Mouse (Mus musculus): Measurements from ENCODE around the gene Gucd1. TPM values are rescaled to one million over a fixed set of nuclear protein-coding genes. Genes with fewer than 3 reads are reported as not detected.
A peak's percentile ranks its signal among the peaks of the same experiment; 100 is the strongest.
"Not testable (repeated sequence)": the region's sequence is repeated elsewhere in the genome, so short reads cannot be mapped to it uniquely, and the experiment has no call there.

Gucd1 gene
- polyA plus RNA-seq, 1 experiment from 2014 or later: 80.9 TPM

DNA sequence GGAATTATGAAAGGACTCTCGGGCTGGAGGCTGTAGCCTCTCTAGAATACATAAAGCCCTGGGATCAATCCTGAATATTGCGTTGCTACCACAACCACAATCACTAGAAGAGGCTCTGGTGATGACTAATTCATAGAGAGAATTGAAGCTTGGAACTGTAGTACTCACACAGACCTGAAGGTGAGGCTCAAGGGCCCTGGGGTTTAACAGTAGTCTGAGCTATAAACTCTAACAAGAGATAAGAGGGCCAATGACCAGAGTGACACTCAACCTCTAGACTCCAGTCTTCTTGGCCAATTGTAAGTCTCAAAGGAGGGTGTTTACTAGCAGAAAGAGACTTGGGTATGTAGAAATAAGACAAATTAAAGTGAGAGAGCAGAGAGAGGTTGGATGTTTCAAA is 127.6 kb downstream of the Gucd1 start:
- Histone ChIP-seq H3K36me3 (ENCODE audit: control insufficient read depth, insufficient read depth) (no peaks in the 10 kb centered on the region), H3K4me2 (replicated peaks; ENCODE audit: low read depth) (no peak overlapping the region), H3K27me3 (replicated peaks; ENCODE audit: control insufficient read depth, insufficient read depth, low read length) (no peaks in the 10 kb centered on the region), H3K9ac (ENCODE audit: low read depth, low read length) (no peak overlapping the region), H3K4me3 (ENCODE audit: low read depth, low read length) (no peak overlapping the region), H3K4me1 (replicated peaks; ENCODE audit: control insufficient read depth, insufficient read depth, low read length) (0 out of 2 replicates have a peak, but pooled peaks cover 4% of the 10 kb centered on the region), H3K9me3 (ENCODE audit: control insufficient read depth) (0 out of 2 replicates have a peak, but pooled peaks cover 3% of the 10 kb centered on the region), H3K27ac (ENCODE audit: low read depth, low read length) (no peak overlapping the region)
- ATAC-seq: 0 out of 2 replicates have a peak, but pooled peaks have one; percentile 53
- 82% methylated on average over 2 of the region's 2 CpGs for WGBS
- TF ChIP-seq CTCF (IDR thresholded peaks at IDR 0.05; ENCODE audit: low read depth): peak; percentile 75

GRCm38 (mm10) chr10:75378688-75379087 is 139.1 kb downstream of the Gucd1 start:
- no peak overlapping the region for H3K4me2 ChIP-seq (replicated peaks; ENCODE audit: low read depth)
- H3K9me3 ChIP-seq (ENCODE audit: control insufficient read depth): no peaks in the 10 kb centered on the region
- ATAC-seq: no peak
- no peak for TF ChIP-seq CTCF (IDR thresholded peaks at IDR 0.05; ENCODE audit: low read depth)
- 73% methylated on average over 10 of the region's 10 CpGs for WGBS
- H3K36me3 ChIP-seq (ENCODE audit: control insufficient read depth, insufficient read depth): no peaks in the 10 kb centered on the region
- H3K27me3 ChIP-seq (replicated peaks; ENCODE audit: control insufficient read depth, insufficient read depth, low read length): no peaks in the 10 kb centered on the region
- no peak overlapping the region for H3K27ac ChIP-seq (ENCODE audit: low read depth, low read length)
- H3K9ac ChIP-seq (ENCODE audit: low read depth, low read length): no peak overlapping the region
- H3K4me1 ChIP-seq (replicated peaks; ENCODE audit: control insufficient read depth, insufficient read depth, low read length): no peaks in the 10 kb centered on the region
- H3K4me3 ChIP-seq (ENCODE audit: low read depth, low read length): no peak overlapping the region

- not testable (repeated sequence) for H3K27me3 ChIP-seq (replicated peaks; ENCODE audit: control insufficient read depth, insufficient read depth, low read length); ATAC-seq; H3K27ac ChIP-seq (ENCODE audit: low read depth, low read length); H3K4me2 ChIP-seq (replicated peaks; ENCODE audit: low read depth); H3K9me3 ChIP-seq (ENCODE audit: control insufficient read depth); H3K4me1 ChIP-seq (replicated peaks; ENCODE audit: control insufficient read depth, insufficient read depth, low read length); H3K4me3 ChIP-seq (ENCODE audit: low read depth, low read length); H3K36me3 ChIP-seq (ENCODE audit: control insufficient read depth, insufficient read depth); H3K9ac ChIP-seq (ENCODE audit: low read depth, low read length)
- WGBS: 51% methylated on average over 13 of the region's 19 CpGs
Measured at GRCm38 (mm10) chr10:75373655-75374351, 144.0 kb downstream of the Gucd1 start.

DNA sequence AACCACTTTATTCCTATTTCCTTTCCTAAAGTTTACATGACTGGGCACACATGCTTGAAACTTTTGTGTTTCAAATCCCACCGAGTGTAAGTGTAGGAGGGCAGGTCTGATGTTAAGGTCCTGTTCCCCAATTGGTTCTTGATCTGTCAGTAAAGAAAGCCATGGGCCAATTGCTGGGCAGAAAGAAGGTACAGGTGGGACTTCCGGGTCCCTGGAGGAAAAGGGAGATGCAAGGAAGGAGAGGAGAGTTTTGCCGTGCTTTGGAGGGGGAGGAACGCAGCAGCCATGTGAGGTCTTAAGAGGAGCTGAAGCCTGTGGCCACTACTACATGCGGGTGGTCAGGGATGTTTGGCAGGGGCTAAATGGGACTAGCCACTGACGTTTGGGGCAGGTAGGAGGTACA is 152.5 kb downstream of the Gucd1 start:
- Histone ChIP-seq H3K27ac (ENCODE audit: low read depth, low read length) (no peak overlapping the region; the same call in 1 of the 2 replicates), H3K9me3 (ENCODE audit: control insufficient read depth) (no peaks in the 10 kb centered on the region), H3K36me3 (ENCODE audit: control insufficient read depth, insufficient read depth) (no peaks in the 10 kb centered on the region), H3K4me3 (ENCODE audit: low read depth, low read length) (0 out of 2 replicates have a peak overlapping the region, but pooled peaks have one; percentile 20), H3K9ac (ENCODE audit: low read depth, low read length) (no peak overlapping the region), H3K4me1 (replicated peaks; ENCODE audit: control insufficient read depth, insufficient read depth, low read length) (0 out of 2 replicates have a peak, but pooled peaks cover 2% of the 10 kb centered on the region), H3K27me3 (replicated peaks; ENCODE audit: control insufficient read depth, insufficient read depth, low read length) (no peaks in the 10 kb centered on the region), H3K4me2 (replicated peaks; ENCODE audit: low read depth) (peak overlapping the region; percentile 45)
- WGBS: 50% methylated on average over 6 of the region's 6 CpGs
- peak; percentile 54; the same call in 1 of the 2 replicates for ATAC-seq
- no peak for TF ChIP-seq CTCF (IDR thresholded peaks at IDR 0.05; ENCODE audit: low read depth)

DNA sequence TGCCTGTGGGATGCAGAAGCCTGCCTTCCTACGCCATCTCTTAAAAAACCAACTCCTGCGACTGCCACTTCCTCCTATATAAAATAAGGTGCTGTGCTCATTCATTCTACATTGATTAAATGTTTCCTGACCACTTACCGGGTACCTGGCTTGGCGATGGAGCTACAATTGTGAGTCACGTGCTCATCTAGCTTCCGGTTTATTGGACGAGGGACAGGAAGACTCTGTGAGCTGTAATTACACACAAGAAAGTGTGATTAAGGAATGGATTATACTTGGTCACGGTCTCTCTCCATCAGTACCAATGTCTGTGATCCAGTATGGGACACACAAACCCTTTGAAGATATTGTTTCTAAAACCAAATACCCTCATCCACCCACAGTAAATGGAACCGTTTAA is 153.0 kb downstream of the Gucd1 start:
- H3K27ac ChIP-seq (ENCODE audit: low read depth, low read length): no peak overlapping the region; the same call in 1 of the 2 replicates
- H3K4me2 ChIP-seq (replicated peaks; ENCODE audit: low read depth): no peak overlapping the region
- H3K9me3 ChIP-seq (ENCODE audit: control insufficient read depth): no peaks in the 10 kb centered on the region

GRCm38 (mm10) chr10:75364214-75364690 is 153.5 kb downstream of the Gucd1 start:
- not testable (repeated sequence) for H3K9ac ChIP-seq (ENCODE audit: low read depth, low read length); H3K27me3 ChIP-seq (replicated peaks; ENCODE audit: control insufficient read depth, insufficient read depth, low read length); H3K4me1 ChIP-seq (replicated peaks; ENCODE audit: control insufficient read depth, insufficient read depth, low read length); H3K4me3 ChIP-seq (ENCODE audit: low read depth, low read length); H3K27ac ChIP-seq (ENCODE audit: low read depth, low read length); H3K9me3 ChIP-seq (ENCODE audit: control insufficient read depth); H3K4me2 ChIP-seq (replicated peaks; ENCODE audit: low read depth); H3K36me3 ChIP-seq (ENCODE audit: control insufficient read depth, insufficient read depth)
- peak; percentile 74 for ATAC-seq
- WGBS: 19% methylated on average over 1 of the region's 1 CpGs

More for the DNA sequence above, 153.0 kb downstream of the Gucd1 start:
- no peak overlapping the region for H3K9ac ChIP-seq (ENCODE audit: low read depth, low read length)
- 74% methylated on average over 9 of the region's 9 CpGs for WGBS
- no peaks in the 10 kb centered on the region for H3K36me3 ChIP-seq (ENCODE audit: control insufficient read depth, insufficient read depth)
- no peak overlapping the region for H3K4me3 ChIP-seq (ENCODE audit: low read depth, low read length)
- no peaks in the 10 kb centered on the region for H3K27me3 ChIP-seq (replicated peaks; ENCODE audit: control insufficient read depth, insufficient read depth, low read length)
- 0 out of 2 replicates have a peak, but pooled peaks cover 2% of the 10 kb centered on the region for H3K4me1 ChIP-seq (replicated peaks; ENCODE audit: control insufficient read depth, insufficient read depth, low read length)
- TF ChIP-seq CTCF (IDR thresholded peaks at IDR 0.05; ENCODE audit: low read depth): no peak
- ATAC-seq: peak; percentile 56
